Mouse (Mus musculus): Measurements from ENCODE around the gene Taok1.
"Not testable (repeated sequence)": the region's sequence is repeated elsewhere in the genome, so short reads cannot be mapped to it uniquely, and the experiment has no call there.

Gene Taok1

DNA sequence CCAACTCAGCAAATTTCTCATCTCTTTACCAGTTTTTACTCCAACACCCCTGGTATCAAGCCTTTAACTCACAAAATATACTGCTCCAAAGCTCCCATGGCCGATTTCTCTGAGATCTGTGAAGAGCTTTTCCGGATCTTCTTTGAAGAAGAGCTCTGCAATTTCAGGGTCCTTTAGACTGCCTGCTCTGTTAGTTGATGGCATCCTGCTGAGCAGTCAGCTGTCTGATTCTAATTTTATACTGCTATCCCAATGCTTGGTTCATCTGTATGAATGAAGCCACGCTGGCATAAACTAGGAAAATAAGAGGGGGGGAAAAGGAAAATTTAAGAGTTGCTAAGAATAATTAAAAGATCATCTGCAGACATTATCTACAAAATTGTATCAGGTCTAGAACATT is 22.4 kb downstream of the Taok1 start:
- DNase-seq (ENCODE audit: inconsistent ontology term) = no peak

- DNase-seq (ENCODE audit: inconsistent ontology term) = no peak
These were observed 62.4 kb downstream of the Taok1 start for GRCm38 (mm10) chr11:77545261-77545660.

DNA sequence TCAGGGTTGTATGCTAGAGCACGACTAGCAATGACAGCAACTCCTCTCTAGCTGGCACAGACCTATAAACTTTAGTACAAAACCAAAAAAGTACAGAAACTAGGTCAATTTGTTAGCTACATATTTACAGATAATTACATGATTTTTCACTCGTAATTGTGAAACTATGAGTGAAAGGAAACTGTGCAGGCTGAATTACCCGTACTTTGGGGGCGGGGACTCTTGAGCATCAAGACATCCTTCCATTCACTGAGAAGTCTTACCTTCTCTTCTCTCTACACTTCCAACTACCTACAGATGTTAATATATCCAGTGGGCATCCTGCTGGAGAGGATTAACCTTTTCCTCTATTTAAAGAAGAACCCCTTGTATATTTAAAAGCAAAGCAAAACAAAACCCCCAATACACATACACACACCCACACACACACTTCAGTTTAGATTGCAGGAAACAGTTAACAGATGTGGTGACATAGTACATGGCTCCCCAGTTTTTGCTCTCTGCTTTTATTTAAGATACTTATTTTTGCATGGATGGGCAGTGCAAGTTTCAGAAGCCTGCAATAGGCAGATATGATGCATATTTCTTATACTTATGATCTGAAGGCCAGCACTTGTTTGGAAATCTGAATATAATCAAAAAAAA is 75.3 kb downstream of the Taok1 start:
- no peak for DNase-seq (ENCODE audit: inconsistent ontology term)

DNA sequence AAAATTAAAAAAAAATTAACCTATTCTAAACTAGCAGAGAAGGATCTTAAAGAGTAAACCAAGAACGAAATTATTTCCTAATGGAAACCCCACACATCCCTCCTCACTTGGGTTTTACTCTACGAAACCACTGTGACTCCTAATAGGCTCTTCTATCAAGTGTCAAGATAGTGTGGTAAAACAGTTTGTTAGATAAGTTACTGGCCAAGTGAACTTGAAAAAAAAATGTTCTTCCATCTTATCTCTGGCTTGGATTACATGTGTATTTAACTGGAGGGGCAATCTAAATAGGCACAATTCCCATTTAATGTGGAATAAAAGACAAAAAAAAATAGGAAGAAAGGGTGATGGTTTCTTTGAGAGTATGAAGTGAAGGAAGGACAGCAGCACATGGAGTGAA is 76.8 kb downstream of the Taok1 start:
- DNase-seq (ENCODE audit: inconsistent ontology term) = no peak

GRCm38 (mm10) chr11:77529644-77530043 is 78.0 kb downstream of the Taok1 start:
- DNase-seq (ENCODE audit: inconsistent ontology term) = no peak

GRCm38 (mm10) chr11:77528420-77528819 is 79.2 kb downstream of the Taok1 start:
- not testable (repeated sequence) for DNase-seq (ENCODE audit: inconsistent ontology term)

- DNase-seq (ENCODE audit: inconsistent ontology term) = no peak
These were observed 81.7 kb downstream of the Taok1 start for GRCm38 (mm10) chr11:77525804-77526486.

DNA sequence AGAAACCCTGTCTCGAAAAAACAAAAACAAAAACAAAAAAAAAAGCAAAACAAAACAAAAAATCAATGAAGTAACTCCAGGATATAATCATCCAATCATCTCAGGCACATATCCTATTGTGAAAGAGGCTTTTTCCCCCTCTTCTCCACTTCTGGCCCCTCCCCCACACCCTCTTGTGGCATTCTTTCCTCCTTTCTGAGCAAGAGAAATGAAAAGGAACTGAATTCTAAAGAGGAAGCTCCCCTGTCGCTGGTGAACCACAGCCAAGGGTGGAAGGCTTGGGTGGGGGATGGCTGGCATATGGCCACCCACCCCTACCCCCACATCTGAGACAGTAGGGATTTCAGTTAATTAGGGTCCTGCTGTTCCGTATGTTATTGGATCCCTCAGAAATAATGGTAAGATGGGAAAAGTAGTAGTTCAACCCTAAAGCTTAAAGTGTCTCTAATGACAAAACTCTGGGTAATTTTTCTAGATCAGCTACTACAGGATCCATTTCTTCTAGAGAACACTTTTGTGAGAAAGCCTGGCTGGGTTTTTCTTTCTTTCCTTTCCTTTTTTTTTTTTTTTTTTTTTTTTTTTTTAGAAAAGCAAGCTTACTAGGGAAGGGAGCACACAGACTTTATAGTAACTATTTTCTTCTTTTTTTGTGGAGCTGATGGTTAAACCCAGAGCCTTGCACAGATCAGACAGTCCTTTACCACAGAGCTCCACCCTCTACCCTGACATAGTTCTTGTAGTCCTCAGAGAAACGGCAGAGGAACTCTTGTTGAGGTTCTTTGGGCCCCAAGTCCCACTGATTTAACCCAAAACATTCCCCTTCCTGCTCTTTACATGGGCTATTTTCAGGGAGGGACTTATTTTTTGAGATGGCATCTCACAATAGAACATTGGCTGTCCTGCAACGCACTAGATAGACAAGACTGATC is 86.8 kb downstream of the Taok1 start:
- peak; percentile 46 for DNase-seq (ENCODE audit: inconsistent ontology term)

- no peak for DNase-seq (ENCODE audit: inconsistent ontology term)
These were observed 88.6 kb downstream of the Taok1 start, which contains the start of gene Gm10392 for GRCm38 (mm10) chr11:77519043-77519442. Gm10392 (minus strand) TSS chr11:77519198.

GRCm38 (mm10) chr11:77518051-77518798 is 89.4 kb downstream of the Taok1 start:
- DNase-seq (ENCODE audit: inconsistent ontology term) = no peak

GRCm38 (mm10) chr11:77516553-77517425 is 90.8 kb downstream of the Taok1 start:
- no peak for DNase-seq (ENCODE audit: inconsistent ontology term)

- no peak for DNase-seq (ENCODE audit: inconsistent ontology term)
These were observed 91.7 kb downstream of the Taok1 start, which contains the start of gene Trp53i13 for GRCm38 (mm10) chr11:77515637-77516552. Trp53i13 (minus strand) TSS chr11:77515980.

DNA sequence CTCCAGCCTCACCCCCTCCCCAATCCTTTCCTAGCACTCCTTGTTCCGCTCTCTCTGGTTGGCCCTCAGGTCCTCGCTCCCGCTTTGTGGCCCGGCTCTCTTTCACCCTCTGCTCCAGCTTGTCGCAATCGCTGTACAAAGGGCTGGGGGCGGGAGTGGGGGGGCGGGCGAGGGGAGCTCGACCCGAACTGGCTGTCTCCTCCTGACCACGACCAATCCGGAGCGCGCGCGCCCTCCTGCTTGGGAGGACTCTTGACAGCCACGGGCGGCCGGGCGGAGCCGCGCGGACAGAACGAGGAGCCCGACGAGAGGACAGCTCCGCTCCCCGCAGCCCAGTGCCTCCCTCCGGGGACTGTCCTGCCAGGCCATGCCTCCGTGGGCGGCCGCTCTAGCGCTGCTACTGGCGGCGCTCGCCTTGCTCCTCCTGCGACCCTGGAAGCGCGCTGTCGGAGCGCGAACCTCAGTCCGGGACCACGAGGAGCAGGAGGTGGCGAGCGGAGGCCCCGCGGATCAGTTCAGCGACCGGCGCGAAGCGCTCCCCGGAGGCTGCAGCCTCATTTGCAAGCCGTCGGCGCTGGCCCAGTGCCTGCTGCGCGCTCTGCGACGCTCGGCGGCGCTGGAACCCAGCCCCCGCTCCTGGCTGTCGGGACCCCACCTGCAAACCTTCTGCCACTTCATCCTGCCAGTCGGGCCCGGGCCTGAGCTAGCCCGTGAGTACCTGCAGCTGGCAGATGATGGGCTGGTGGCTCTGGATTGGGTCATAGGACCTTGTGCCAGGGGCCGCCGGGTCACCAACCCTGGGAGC is 92.6 kb downstream of the Taok1 start, which contains the start of gene Abhd15:
Gene Abhd15, plus strand, starts transcription at position 290 of the 805 bp plus-strand sequence.
- DNase-seq (ENCODE audit: inconsistent ontology term) = peak; percentile 97

GRCm38 (mm10) chr11:77514281-77514831 is 93.3 kb downstream of the Taok1 start:
- DNase-seq (ENCODE audit: inconsistent ontology term) = no peak

DNA sequence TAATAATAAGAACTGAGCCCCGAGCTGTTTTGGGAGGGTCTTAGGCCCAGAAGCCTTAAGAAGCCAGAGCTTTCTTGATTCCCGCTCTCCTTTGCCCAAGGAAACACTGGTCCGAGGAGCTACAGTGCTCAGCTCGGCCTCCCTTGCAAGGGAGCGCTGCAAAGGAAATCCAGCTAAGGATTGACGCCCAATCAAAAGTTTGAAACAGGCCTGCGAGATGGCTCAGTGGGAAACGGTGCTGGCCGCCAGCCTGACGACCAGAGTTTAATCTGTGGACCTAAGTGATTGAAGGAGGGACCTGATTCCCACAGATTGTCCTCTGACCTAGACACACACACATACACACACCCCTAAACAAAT is 93.8 kb downstream of the Taok1 start:
- no peak for DNase-seq (ENCODE audit: inconsistent ontology term)

DNA sequence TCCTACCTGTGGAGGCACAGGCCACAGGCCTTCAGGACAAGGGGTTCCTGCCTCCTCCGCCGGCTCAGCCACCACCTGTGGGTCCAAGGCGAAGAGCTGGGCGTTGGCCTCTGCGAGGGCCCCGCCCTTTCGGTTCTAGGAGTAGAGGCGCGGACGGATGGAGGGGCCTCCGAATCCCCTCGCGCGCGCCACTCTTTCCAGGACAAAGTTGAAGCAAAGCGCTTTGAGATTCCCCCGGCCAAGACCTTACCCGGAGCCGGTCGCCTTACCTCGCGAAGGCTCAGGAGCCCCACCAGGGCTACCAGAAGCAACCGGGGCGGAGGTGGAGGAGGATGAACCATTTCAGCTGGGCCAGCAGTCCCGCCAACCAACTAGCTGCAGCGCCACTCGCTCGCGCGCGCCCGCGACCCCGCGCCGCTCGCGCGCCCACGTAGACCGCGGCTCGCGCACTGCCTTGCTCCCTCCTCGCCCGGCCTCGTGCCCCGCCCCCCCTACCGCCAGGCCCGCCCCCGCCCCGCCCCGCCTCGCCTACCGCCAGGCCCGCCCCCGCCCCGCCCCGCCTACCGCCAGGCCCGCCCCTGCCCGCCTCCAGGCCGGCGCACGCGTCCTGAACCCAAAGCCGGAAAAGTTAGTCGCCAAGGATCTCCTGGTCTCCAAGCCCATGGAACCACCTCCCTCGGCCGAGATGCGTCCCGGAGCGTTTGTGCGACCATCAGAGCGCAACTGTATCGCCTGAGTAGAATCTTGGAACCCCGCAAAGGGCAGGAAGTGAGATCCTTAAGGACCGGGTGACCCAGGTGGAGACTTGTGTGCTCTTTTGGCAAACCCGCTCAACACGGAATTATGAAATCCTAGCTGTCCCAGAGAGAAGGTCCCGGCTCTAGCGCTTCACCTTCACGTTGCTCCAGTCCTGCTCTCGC is 94.5 kb downstream of the Taok1 start:
- DNase-seq (ENCODE audit: inconsistent ontology term) = peak; percentile 96

- DNase-seq (ENCODE audit: inconsistent ontology term) = no peak
These were observed 96.3 kb downstream of the Taok1 start for GRCm38 (mm10) chr11:77511336-77511735.

All from Muller cell, postnatal 12 days (primary cell).